Mouse (Mus musculus): Measurements from ENCODE around the gene Rpn1.

Rpn1 gene

DNA sequence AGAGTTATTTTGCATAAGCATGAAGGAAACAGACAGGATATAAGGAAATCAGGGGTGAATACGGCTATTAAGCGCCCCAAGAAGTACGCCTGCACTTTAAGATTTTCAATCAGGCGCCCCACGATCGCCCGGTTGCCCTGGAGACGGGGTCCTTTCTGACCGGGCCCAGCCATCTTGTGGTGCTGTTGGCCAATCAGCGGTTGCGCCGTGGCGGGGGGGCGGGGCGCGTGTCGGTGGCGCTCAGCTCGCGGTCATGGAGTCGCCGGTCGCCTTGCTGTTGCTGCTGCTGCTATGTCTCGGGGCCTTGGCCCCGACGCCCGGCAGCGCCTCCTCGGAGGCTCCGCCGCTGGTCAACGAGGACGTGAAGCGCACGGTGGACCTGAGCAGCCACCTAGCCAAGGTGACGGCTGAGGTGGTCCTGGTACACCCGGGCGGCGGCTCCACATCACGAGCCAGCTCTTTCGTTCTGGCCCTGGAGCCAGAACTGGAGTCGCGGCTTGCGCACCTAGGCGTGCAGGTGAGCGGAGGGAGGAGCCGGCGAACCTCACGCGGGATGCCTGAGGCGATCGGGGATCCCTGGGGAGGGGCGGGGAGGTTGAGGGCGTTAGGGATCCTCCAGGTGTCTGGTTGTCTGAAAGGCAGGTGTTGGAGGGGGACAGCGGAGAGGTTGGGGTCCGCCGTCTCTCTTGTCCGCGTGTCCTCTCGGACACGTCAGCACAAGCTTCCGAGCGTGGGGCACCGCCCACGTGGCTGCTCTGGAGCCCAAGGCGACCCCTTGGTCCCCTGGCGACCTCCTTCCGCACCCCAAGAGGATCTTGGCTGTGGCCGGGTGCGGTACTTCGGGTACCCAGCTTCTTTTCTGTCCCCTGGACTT lies at the start of gene Rpn1:
Gene Rpn1, plus strand, starts transcription at position 205 of the 874 bp plus-strand sequence.
- DNase-seq: peak; percentile 98

GRCm38 (mm10) chr6:88037471-88038045 lies 46.7 kb upstream of the Rpn1 start:
- peak; percentile 35 for DNase-seq

- DNase-seq: no peak
These were observed 44.9 kb upstream of the Rpn1 start for GRCm38 (mm10) chr6:88039426-88039825.

DNA sequence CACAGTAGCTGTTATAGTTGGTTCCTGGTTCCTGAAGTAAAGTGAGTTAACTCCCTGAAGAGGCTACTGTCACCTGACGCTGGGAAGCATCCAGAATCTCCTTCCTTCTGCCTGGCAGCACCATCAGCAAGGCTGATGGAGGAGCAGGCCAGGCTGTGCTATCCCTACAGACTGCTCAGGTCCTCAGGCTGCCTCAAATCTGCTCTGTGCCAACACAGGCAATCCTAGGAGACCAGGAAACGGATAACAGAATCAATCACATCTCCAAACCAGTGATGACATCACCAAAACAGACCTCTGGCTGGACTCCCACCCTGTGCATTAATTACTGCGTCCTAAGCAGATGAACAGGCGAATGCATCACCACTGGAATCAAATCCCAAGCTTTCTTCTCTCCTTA lies 43.1 kb upstream of the Rpn1 start:
- DNase-seq: no peak

DNA sequence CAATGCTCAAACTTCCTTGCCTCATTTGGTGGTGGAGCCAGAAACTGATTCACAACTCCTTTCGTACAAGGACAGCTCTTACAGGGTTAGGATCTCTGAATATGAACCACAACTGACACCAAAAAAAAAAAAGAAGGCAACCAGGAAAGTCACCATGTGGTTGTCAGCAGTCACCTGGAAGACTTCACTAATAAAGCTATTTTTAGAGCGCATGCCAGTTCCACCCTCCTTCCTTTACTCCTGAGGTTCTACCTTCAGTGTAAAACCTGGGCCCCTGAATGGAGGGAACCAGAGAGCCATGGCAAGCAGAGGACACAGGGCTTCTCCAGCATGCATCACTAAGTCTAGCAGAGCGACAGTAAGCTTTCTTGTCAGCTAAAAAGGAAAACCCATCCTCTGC lies 41.9 kb upstream of the Rpn1 start:
- DNase-seq: no peak

GRCm38 (mm10) chr6:88044234-88044576 lies 40.1 kb upstream of the Rpn1 start:
- no peak for DNase-seq

GRCm38 (mm10) chr6:88044577-88045405 lies 39.5 kb upstream of the Rpn1 start, which contains the start of gene Rab7:
Rab7 (minus strand) TSS chr6:88045270.
- peak; percentile 94 for DNase-seq

DNA sequence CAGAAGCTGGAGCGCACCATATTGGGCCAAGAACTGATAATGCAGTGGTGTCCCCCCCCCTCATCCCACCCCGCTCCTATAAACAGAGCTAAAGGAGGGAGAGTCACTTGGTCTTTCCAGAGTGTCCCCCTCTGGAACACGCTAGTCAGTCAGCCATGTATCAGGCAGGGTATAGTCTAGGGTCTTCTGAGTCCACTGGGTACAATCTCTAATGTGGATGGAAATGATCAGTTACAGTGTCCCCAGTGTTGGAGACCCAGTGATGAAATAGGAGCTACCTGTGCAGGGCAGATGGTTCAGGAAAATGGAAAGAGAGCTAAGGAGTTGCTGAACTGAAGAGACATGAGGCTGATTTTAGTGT lies 38.9 kb upstream of the Rpn1 start:
- DNase-seq: no peak

- no peak for DNase-seq
These were observed 36.4 kb upstream of the Rpn1 start for GRCm38 (mm10) chr6:88047853-88048252.

DNA sequence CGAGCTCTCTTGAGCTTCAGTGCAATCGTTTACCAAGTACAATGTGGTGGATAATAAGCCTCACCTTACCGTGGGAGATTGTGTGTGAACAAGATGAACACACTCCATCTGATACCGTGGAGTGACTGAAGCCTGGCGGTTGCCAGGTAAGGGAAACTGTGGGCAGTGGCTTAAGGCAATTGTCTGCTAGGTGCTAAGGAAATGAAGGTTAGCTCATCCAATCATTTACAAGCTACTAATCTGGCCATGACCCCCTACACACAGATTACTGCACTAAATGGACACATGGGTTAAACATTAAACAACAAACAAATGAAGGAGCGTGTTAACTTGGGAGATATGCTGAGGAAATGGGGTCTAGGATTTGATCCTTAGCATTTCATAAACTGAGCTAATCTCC lies 35.3 kb upstream of the Rpn1 start:
- DNase-seq: no peak

GRCm38 (mm10) chr6:88051206-88051605 lies 33.1 kb upstream of the Rpn1 start:
- no peak for DNase-seq

- no peak for DNase-seq
These were observed 30.8 kb upstream of the Rpn1 start for GRCm38 (mm10) chr6:88053228-88054080.

GRCm38 (mm10) chr6:88054081-88054835 lies 30.0 kb upstream of the Rpn1 start:
- no peak for DNase-seq

DNA sequence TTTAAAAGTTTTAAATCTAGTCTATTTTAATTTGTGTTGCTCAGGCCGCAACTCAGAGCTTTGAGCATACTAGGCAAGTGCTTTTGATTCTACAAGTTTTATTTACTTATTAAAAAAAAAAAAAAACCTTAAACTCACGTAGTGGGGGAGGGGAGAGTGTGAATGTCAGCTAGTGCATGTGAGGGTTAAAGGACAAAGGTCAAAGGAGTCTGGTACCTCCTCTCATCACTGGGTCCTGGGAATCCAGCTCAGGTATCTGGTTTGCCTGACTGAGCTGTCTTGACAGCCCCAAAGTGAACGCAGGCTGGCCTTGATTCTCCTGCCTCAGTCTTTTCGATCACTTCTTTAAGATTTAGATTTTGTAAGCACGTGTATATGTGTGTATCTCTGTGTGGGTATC lies 28.6 kb upstream of the Rpn1 start:
- no peak for DNase-seq

DNA sequence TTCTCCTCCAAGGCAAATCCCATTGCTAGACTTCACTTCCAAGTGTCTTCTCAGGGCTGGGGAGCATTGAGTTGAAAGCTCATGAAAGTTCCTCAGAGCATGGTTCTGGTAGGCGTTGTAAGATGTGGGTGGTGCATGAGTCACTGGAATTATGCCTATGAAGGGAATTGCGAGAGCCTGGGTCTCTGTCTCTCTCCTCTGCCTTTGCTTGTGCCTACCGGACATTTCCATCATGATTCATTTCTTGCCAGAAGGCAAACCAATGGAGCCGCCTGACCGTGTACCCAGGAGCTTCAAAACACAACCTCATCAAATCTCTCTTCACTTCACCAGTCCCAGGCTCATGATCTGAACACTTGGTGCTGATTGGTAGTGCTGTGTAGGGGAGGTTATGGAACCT lies 27.4 kb upstream of the Rpn1 start:
- no peak for DNase-seq

- no peak for DNase-seq
These were observed 24.4 kb upstream of the Rpn1 start for GRCm38 (mm10) chr6:88059903-88060302.

GRCm38 (mm10) chr6:88060602-88061001 lies 23.7 kb upstream of the Rpn1 start:
- no peak for DNase-seq

DNA sequence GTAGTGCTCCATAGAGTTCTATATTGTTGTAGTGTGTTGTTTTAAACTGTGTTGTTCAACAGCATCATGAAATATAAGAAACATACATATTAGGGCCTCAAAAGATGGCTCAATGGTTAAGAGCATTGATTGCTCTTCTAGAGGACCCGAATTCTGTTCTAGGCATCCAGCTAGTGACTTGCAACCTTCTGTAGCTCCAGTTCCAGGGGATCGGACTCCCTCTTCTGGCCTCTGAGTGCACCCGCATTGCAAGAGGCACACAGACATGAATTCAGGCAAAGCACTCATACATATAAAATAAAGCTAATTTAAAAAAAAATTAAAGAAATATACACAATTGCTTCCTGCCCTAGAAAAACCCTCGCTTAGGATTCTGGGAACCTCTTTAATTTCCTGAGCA lies 22.9 kb upstream of the Rpn1 start:
- DNase-seq: no peak

GRCm38 (mm10) chr6:88062398-88062797 lies 21.9 kb upstream of the Rpn1 start:
- no peak for DNase-seq

DNA sequence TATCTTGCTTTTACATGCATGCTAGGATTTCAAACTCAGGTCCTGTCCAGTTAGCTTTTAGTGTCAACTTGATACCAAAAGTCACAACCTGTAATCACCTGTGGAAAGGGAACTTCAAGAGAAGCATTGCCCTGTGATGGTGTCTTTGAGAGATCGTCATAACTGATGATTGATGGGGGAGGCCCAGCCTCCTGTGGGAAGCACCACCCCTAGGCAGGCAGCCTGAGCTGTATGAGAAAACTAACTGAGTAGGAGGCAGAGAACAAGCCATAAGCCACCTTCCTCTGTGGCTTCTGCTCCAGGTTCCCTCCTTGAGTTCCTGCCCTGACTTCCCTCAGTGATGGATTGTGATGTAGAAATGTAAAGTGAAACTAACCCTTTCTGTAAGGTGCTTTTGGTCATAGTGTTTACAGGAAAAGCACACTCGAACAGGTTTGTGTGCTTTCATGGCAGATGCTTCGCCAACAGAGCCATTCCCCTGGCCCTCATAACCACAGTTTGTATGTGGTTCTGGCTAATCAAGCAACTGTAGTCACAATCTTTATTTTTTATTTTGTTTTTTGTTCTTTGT lies 20.1 kb upstream of the Rpn1 start:
- DNase-seq: no peak

DNA sequence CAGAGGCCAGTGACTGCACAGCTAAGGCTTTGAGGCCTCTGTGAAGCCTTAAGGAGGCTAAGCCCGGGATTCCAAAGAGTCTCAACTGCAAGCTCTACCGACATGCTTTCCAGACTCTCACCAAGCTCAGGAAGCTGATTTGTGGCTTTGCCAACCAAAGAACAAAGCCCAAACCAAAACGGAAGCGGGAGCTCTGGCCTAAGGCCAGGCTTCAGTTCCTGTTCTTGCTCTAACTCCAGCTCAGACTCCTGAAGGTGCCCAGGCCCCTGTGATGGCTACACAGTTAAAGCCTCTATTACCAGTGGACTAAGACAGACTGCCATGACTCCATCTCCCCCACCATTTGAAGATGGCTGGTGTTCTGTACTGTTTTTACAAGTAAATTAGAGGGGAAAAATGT lies 19.2 kb upstream of the Rpn1 start:
- peak; percentile 67 for DNase-seq

DNA sequence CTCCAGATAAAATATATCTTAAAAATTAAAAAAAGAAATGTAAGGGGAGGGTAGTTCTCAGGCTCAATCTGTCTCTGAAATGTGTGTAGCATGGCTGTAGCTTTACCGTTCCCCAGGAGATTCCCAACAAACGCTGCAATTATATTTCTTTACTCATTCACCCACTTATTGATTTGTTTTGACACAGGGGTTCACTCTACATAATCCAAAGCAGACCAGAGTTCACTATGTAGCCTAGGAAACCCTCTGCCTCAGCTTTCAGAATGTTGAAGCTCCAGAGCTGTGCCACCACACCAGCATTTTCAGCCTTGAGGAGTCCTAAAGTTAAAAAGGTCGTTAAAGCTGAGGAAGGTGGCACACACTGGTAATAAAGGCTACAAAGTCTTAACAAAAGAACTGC lies 18.3 kb upstream of the Rpn1 start:
- DNase-seq: no peak

Data from kidney, adult 18-20 months (tissue).